Mouse (Mus musculus) C2C12 (cell line): ENCODE results near the gene Timm50.

ENCODE experiments used
- CEBPB ChIP-seq: IDR thresholded peaks from one replicate; pipeline ENCODE4 v1.6.1; 2011; ENCODE audit warnings: low read depth, mild to moderate bottlenecking, control low read depth, moderate library complexity
- CTCF ChIP-seq: IDR thresholded peaks from one replicate; pipeline ENCODE4 v1.5.1; 2011; ENCODE audit not compliant: control insufficient read depth, insufficient read depth, insufficient read length

- TF ChIP-seq CTCF (no peak), CEBPB (no peak)
Observed at GRCm38 (mm10) chr7:28290165-28290564, 21.7 kb downstream of the Timm50 start.
